Mouse (Mus musculus) heart, adult 11 months (tissue): Measurements from ENCODE around the gene Cct6b.
A peak's percentile ranks its signal among the peaks of the same experiment; 100 is the strongest.
"Not testable (repeated sequence)": the region's sequence is repeated elsewhere in the genome, so short reads cannot be mapped to it uniquely, and the experiment has no call there.

Experiments
- DNase-seq: peaks from one replicate; pipeline ENCODE4 v3.0.0; 2022

The Cct6b gene

DNA sequence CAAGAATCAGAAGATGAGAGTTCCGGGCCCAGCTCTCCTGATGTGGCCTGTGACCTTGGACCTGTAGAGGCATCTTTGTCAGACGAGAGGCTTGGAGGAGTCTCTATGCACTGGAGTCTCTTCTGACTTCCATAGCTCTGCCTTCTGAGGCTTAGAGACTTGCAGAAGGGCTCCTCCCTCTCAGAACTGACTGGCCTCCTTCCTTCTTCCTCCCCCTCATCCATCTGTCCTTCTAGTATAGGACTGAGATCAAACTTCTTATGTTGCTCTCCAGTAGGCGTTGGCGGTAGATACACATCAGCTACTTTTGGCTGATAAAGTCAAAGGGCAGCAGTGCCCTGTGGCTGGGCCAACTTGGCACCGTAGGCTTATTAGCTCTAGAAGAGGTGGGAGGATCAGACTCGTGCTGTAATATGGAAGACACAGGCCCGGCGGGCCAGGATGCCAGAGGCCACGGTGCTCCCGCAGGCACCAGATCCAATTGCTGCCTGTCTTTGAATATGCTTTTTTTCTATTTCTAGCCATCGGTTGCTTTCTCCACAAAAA is 64.2 kb downstream of the Cct6b start:
- DNase-seq: peak; percentile 58

GRCm38 (mm10) chr11:82695930-82696329 is 68.2 kb downstream of the Cct6b start:
- no peak for DNase-seq

DNA sequence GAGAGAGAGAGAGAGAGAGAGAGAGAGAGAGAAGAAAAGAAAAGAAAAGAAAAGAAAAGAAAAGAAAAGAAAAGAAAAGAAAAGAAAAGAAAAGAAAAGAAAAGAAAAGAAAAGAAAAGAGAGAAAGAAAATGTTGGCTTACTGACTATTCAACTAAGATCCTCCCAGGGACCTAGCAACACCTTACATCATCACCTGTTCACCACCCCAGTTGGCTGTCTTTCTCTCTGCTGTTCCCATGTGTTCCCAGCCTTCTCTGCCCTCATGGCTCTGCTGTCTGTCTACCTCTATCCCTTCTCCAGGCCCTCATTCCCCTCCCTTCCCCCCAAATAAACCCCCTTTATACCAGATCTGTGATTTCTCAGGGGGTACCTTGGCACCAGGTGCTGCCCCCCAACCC is 69.2 kb downstream of the Cct6b start:
- not testable (repeated sequence) for DNase-seq

DNA sequence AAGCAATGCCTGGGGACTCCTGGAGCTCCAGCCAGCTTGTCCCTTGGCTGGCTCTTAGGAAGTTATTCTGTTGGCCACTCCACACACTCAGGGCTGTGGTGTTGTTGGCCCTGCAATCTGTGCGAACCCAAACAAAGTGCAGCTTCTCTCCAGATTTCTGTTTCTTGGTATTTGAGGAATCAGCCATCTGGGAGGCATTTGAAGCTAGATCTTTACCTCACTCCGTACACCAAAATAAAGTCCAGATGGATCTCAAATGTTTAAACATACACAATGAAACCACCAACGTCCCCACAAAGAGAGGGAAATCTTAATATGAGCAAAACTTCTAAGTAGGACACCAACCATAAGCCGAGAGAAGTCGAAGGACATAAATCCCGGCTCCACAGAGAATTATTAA is 71.5 kb downstream of the Cct6b start:
- DNase-seq: no peak

GRCm38 (mm10) chr11:82690476-82690875 is 73.6 kb downstream of the Cct6b start:
- no peak for DNase-seq

DNA sequence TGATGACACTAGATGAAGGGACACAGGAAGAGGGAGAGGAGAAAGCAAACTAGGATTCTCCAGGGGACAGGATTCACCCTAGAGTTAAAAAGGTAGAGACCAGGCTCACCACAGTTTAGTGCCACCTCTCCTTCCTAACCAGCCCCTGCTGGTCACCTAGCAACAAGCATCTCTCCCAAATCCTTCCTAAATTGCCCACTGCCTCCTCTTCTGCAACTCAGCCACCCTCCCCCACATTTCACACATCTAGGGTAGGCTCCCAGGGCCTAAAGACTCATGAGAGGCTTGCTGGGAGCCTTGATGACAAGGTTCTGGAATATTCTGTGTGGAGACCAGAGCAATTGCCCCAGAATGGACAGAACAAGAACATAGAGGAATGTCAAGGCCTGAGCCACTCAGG is 76.5 kb downstream of the Cct6b start:
- DNase-seq: no peak

- peak; percentile 93 for DNase-seq
These were observed 79.4 kb downstream of the Cct6b start for GRCm38 (mm10) chr11:82684676-82685075.

DNA sequence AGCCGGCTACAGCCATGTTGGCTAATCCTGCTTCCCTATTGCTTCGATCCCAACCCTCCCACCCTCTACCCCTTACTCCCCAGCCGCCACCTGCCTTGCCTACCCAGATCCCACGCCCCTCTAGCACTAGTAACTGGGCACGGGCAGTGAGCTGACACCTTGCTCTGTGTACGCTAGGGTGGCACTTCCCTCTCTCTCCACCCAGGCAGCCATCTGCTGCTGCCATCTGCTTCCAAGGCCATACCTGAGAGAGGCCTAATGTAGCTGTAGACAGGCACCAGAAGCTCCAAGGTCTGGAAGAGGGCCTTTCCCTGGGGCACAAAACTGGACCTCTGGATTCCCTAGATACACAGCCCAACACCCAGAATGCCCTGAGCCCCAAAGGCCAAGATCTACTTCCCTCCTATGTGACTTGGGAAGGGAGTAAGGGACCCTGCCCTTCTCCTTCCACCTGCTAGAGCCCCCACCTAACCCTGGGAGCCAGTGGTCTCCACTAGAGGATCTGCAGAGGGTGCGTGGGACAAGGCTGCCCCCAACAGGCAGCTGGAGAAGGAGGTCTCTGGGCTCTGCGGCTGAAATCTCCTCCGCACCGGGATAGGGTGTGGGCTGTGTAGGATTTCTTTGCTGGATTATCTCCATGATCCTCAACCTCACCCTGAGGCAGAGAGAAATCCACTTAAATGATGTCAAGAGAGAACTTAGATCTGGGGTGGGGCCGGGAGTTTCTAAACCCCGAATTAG is 80.2 kb downstream of the Cct6b start:
- no peak for DNase-seq

GRCm38 (mm10) chr11:82678561-82678960 is 85.6 kb downstream of the Cct6b start:
- DNase-seq: no peak
